Mouse (Mus musculus): ENCODE measurements at regions not wholly inside any gene's neighbourhood (a gene's known extent, or its start where the extent isn't known, plus 50 kb on each side); places are given as distances from the start of the nearest gene placed in this dataset.

DNA sequence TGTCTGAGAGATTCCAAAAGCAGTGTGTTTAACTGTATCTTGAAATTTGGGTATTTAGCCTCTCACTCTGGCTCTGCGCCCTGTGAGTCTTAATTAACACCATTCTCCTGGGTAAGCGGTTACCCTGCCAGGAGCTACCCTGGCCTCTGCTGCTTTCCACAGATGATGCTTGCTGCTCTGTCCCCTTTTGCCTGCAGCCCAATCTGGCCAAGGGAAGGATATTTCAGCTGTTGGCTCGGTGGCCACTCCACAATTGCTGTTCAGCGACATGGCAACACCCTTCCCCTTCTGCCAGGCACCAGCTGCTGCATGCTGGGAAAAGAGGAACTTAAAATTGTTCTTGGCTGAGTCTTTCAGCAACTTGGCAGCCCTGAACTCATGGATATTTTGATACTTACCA, 707.4 kb upstream of the Tmpo start:
- no peak for DNase-seq (ENCODE audit: low spot score)

DNA sequence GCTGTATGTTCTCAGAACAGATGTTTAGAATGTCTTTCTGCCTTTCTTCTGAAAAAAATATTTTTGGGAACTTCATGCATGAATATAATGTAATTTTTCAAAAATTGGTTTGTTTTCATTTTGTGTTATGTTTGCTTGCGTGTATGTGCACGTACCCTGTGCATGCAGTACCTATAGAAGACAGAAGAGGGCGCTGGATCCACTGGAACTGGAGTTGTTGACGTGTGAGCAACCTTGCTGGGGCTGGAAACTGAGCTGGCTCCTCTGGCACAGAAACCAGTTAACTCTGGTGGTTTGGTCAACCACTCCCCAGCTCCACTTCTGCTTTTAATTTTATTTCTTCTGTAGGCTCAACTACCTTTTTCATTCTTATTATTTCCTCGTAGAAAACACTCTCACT, 702.0 kb upstream of the Tmpo start:
- no peak for DNase-seq (ENCODE audit: low spot score)

DNA sequence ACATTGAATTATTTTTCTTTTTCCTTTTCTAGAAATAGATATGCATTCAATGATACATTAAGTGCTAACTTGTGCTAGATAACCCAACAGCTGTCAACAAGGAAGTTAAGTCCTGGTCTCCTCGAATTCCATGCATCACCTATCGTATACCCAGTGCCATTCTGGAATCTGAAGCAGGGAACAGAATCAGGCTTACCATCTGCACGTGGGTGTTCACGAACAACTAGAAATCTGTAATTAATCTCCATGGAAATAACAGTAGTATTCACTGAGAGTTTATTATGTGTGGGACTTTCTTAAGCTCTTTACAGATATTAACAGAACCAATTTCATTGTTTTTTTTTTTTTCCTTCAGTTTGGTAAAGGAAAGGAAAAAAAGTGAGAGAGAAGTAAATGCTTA, 701.4 kb upstream of the Tmpo start:
- DNase-seq (ENCODE audit: low spot score), result no peak

DNA sequence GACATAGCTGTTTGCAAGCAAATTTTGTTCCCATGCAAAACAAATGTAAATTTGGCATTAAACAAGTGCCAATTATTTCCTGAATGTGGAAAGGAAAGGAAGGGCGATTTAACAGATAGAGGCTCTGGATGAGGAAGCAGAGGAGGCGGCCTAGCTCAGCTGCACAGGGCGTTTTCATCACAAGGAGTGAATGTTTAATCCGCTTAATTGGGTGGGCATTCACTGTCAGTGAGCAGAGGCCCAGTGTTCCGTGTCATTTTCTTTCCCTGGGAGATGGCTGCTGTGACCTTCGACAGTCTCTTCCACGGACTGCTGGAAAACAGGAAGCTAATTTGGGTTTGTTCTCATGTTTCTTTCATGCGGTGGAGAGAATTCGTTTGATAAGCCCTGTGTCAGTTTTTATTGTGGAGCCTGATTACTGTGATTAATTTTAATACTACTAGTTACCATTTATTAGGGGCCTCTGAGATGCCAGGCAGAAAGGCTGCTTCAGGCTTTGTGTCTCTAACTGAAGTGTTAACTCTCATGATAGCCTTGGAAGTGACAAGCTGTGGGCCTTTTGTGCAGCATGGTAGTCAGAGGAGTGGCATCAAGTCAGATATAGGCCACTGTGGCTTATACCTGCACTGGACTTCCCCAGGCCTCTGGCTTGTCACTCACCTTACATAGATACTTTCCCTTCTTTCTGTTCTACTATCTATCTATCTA, 700.6 kb upstream of the Tmpo start:
- no peak for DNase-seq (ENCODE audit: low spot score)

DNA sequence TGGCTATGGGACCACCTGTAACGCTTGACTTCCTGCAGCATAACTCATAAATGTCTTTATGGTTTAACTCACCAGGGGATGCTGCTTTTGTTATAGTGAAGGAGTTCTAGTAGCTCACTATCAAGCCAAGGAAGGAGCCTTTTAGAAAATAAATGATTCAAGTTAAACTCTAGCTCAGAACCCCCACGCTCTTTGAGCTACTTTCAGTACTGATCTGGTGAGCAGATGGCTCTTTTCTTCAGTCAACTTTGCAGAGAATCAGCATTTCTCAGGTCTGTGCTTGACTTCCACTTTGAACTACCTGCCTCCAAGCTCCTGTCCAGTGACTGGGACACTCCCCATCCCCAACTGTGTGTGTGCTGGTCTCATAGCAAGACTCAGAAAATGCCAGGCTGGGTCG, 694.3 kb upstream of the Tmpo start:
- DNase-seq (ENCODE audit: low spot score), result no peak

DNA sequence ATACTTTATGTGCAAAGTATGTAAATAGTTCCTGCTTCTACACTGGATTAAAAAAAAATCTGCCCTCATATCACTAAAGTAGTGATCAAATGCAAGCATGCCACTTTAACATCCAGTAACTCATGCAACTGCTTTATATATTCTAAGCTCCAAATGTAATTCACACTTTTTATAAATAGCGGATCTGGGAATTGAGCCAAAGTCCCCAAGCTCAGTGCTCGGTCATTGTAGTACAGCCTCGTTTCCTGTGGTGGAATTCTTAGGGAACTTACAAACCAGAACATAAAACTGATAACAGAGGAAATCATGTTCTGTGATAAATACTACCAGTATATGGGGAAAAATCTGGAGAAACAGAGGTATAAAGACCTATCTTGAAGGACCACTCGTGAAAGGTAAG, 690.1 kb upstream of the Tmpo start:
- DNase-seq (ENCODE audit: low spot score), result no peak

DNA sequence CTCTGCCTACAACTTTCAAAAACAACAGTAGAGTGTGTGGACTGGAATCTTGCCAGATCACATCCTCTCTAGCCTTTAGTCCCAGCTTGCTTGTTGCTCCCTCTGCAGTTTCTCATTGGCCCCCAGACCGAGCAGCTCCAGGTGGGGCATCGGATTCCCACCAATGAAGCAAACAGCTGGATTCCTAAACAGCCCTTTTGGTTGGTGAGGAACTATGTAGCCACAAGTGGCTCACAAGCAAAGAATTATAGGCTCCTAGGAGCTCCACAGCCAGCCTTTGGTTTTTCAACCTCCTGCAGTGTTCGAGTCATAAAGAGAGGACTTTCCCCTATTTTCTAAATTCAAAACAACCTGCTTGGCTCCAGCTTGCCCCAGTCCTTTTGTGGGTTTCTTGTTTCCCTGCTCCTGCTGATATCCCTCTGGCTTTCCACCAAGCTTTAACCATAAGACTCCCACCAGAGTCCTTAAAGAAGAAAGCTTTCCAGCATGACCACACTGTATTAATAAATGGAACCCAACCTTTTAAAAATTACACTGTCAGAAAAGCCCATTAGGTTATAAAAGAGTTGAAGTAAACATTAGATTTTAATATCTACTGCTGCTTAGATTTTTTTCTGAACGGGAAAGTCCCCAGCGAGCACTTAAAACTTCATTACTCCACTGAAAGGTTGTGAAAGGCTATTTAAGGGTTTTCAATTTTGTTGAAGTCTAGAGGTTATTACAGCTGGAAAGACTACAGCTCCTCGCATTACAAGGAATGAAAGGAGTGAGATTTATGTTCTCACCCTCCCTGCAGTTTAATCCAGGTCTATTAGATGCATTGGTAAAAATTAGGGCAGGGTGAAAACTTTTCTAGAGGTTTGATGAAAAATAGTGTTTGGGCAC, 677.8 kb upstream of the Tmpo start:
- no peak for DNase-seq (ENCODE audit: low spot score)

DNA sequence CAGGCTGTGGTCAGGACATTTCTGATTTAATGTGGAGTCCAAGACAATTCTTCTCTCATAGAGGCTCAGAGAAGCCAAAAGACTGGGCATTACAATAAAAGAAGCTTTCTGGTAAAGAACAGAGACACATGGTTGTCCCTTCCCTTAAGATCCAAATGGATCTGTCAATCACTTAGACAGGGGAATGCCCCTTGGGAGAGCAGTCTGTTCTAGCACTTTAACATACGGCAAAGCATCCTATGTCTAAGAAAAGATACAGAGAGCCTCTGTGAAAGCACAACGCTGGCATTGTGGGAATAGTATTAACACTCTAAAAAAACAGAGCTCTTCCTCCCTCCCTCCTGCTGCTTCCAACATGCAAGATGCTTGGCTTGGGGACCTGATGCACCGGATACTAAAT, 646.0 kb upstream of the Tmpo start:
- no peak for DNase-seq (ENCODE audit: low spot score)

DNA sequence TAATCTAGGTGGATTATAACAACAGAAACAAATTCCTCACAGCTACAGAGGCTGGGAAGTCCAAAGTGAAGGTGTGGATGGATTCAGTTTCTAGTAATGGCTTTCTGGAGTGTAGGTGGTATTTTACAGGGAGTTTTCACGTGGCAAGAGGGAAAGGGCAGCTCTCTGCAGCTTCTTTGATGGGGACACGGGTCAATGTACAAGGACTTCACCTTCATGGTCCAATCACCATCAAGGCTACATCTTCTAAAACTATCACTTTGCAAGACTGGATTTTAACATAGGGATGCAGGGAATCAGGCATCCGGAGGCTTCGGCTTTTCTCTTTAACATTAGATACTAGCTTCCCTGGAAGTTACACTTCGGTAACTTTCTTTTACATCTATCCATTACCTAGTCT, 642.4 kb upstream of the Tmpo start:
- no peak for DNase-seq (ENCODE audit: low spot score)

DNA sequence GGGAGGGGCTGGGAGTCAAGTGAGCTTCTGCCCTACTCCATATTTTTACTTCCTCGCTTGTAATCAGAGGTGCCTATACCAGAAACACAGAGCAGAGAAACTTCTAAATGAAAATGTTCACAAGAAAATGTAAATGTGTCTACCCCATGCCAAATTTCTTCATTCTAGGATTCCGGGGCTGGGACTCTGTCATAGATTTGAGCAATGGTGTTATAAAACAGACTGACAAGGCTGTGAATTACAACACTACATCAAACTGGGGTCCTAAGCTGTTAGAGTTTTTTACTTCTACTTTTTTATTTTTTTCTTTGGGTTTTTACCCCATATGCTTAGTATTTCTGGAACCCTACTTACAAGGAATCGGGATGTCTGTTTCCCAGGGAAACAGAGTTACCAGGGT, 623.8 kb upstream of the Tmpo start:
- DNase-seq (ENCODE audit: low spot score), result no peak
